26 mouse cellular contexts compared by ENCODE assay signal in genomic region chr2:11199624-11200023, GRCm38 (mm10).
"Had no signal": no experiment of that assay in that cellular context is flagged by ENCODE, and none has a peak within 500 bp of the region (broad histone marks: within the 10 kb centered on the region; RNA-seq: fewer than 3 reads in every experiment).

No protein-coding gene starts in this region.

- H3K4me1 ChIP-seq: heart, embryonic 10.5 days; heart, embryonic 12.5 days; hindbrain, embryonic 13.5 days; hindbrain, embryonic 15.5 days; kidney, embryonic 15.5 days; limb, embryonic 12.5 days; liver, embryonic 15.5 days had no signal

- H3K4me2 ChIP-seq: heart, embryonic 12.5 days; hindbrain, embryonic 13.5 days; hindbrain, embryonic 15.5 days; kidney, embryonic 15.5 days; limb, embryonic 12.5 days; liver, embryonic 11.5 days; liver, embryonic 13.5 days; liver, embryonic 15.5 days had no signal

- DNase-seq: gastrocnemius, postnatal 14 days; gastrocnemius, postnatal 36 days; heart, adult 18-20 months; heart, postnatal 10 days; heart, postnatal 36 days; kidney, adult 11 months; kidney, adult 2 months; kidney, adult 9 months; kidney, postnatal 14 days; kidney, postnatal 36 days; liver; liver, embryonic 13.5 days had no signal

- H3K36me3 ChIP-seq: heart, embryonic 10.5 days; heart, embryonic 12.5 days; hindbrain, embryonic 13.5 days; hindbrain, embryonic 15.5 days; kidney, embryonic 15.5 days; limb, embryonic 10.5 days; limb, embryonic 12.5 days; liver, embryonic 13.5 days; liver, embryonic 15.5 days had no signal

- H3K27ac ChIP-seq: heart, embryonic 10.5 days; hindbrain, embryonic 13.5 days; hindbrain, embryonic 15.5 days; hindbrain, postnatal 0 days; kidney, embryonic 15.5 days; kidney, postnatal 0 days; layer of hippocampus, adult 2 months; left cerebral cortex, adult 2 months; limb, embryonic 10.5 days; limb, embryonic 12.5 days; liver, embryonic 13.5 days; liver, embryonic 15.5 days had no signal

- H3K9ac ChIP-seq: heart, embryonic 12.5 days; hindbrain, embryonic 13.5 days; hindbrain, embryonic 15.5 days; kidney, embryonic 15.5 days; limb, embryonic 12.5 days; liver, embryonic 13.5 days; liver, embryonic 15.5 days had no signal

- H3K27me3 ChIP-seq: heart, embryonic 12.5 days; hindbrain, embryonic 13.5 days; hindbrain, embryonic 15.5 days; kidney, embryonic 15.5 days; limb, embryonic 12.5 days; liver, embryonic 13.5 days; liver, embryonic 15.5 days had no signal

- H3K4me3 ChIP-seq: heart, embryonic 10.5 days; heart, embryonic 12.5 days; hindbrain, embryonic 13.5 days; hindbrain, embryonic 15.5 days; kidney, embryonic 15.5 days; layer of hippocampus, adult 2 months; left cerebral cortex, adult 2 months; limb, embryonic 10.5 days; limb, embryonic 12.5 days; liver, embryonic 13.5 days; liver, embryonic 15.5 days had no signal

- H3K9me3 ChIP-seq: heart, embryonic 10.5 days; hindbrain, embryonic 13.5 days; hindbrain, embryonic 15.5 days; kidney, embryonic 15.5 days; limb, embryonic 10.5 days; limb, embryonic 12.5 days; liver, embryonic 13.5 days; liver, embryonic 15.5 days had no signal

- ATAC-seq: hindbrain, postnatal 0 days; intestine, embryonic 16.5 days had no signal
